Mouse (Mus musculus): ENCODE results near the gene Gck. TPM values are rescaled to one million over a fixed set of nuclear protein-coding genes. Genes with fewer than 3 reads are reported as not detected.
A peak's percentile ranks its signal among the peaks of the same experiment; 100 is the strongest.
"Not testable (repeated sequence)": the region's sequence is repeated elsewhere in the genome, so short reads cannot be mapped to it uniquely, and the experiment has no call there.

The Gck gene
- polyA plus RNA-seq, 1 experiment from 2014 or later = 2.4 TPM

DNA sequence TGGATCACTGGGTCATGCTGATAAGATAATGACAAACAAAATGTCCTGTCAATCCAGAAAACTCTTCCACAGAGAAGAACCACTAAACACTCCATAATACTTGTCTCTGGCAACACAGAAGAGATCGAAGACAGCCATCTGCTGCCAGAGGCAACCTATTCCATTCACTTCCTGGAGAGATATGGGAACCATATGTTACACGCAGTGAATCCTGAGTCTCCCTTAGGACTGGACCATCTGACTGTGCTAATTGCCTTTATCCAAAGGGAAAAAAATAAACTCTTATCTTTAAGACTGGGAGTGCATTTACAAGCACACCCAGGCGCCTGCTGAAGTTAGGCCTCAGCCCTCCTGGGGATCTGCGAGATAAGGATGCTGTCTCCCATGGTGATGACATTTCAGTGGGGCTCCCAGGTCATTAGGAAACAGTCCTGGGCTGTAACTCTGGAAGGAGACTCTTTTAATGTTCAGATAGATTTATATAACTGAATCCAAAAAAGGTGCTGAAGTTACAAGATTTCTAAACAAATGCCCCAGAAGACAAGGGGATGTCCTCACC lies 57.0 kb downstream of the Gck start:
- Histone ChIP-seq H3K27ac (no peak overlapping the region), H3K36me3 (no peaks in the 10 kb centered on the region), H3K4me3 (no peak overlapping the region), H3K27me3 (peaks cover 11% of the 10 kb centered on the region), H3K4me2 (no peak overlapping the region), H3K9ac (peak overlapping the region; percentile 40; the same call in 1 of the 2 replicates), H3K4me1 (peaks cover 38% of the 10 kb centered on the region), H3K9me3 (no peaks in the 10 kb centered on the region)
- ATAC-seq (ENCODE audit: insufficient number of reproducible peaks, insufficient read depth, low FRiP score, low TSS enrichment, low read depth) = no peak
- 34% methylated on average over 4 of the region's 4 CpGs for WGBS

DNA sequence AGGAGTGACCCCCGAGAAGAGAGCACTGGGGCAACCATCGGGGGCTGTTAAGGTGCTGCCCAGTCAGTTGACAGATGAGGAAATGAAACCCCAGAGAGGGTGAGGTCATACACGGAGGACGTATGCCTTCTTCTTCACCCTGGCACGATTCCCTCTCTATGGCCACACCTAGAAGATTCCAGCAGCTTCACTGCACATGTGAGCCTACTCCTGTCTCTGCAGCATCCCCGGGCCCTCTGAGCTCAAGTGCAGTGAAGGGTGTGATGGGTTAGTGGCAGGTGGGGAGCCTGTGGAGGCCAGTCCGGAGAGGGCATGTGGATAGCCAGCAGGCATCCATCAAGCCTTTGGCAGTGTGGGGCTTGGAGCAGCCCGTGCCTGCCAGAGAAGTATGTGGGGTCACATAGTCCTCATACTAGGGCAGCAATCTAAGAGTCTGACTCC lies 57.7 kb downstream of the Gck start:
- Histone ChIP-seq H3K4me1 (peaks cover 31% of the 10 kb centered on the region), H3K36me3 (no peaks in the 10 kb centered on the region), H3K4me2 (no peak overlapping the region), H3K27me3 (peaks cover 6% of the 10 kb centered on the region), H3K27ac (no peak overlapping the region), H3K4me3 (no peak overlapping the region), H3K9me3 (no peaks in the 10 kb centered on the region), H3K9ac (peak overlapping the region; percentile 40; the same call in 1 of the 2 replicates)
- no peak for ATAC-seq (ENCODE audit: insufficient number of reproducible peaks, insufficient read depth, low FRiP score, low TSS enrichment, low read depth)
- WGBS = 53% methylated on average over 8 of the region's 8 CpGs

GRCm38 (mm10) chr11:5888563-5888962 lies 61.3 kb downstream of the Gck start:
- Histone ChIP-seq H3K4me1 (peaks cover 25% of the 10 kb centered on the region), H3K27ac (0 out of 2 replicates have a peak overlapping the region, but pooled peaks have one; percentile 16)
- not testable (repeated sequence) for H3K27me3 ChIP-seq; H3K9ac ChIP-seq; H3K9me3 ChIP-seq; H3K36me3 ChIP-seq; H3K4me2 ChIP-seq; H3K4me3 ChIP-seq; ATAC-seq (ENCODE audit: insufficient number of reproducible peaks, insufficient read depth, low FRiP score, low TSS enrichment, low read depth)
- WGBS = 43% methylated on average over 5 of the region's 5 CpGs

GRCm38 (mm10) chr11:5887250-5887649 lies 62.6 kb downstream of the Gck start:
- Histone ChIP-seq H3K36me3 (no peaks in the 10 kb centered on the region), H3K4me1 (peaks cover 18% of the 10 kb centered on the region), H3K27ac (no peak overlapping the region), H3K9me3 (no peaks in the 10 kb centered on the region), H3K4me3 (no peak overlapping the region), H3K27me3 (no peaks in the 10 kb centered on the region), H3K4me2 (no peak overlapping the region), H3K9ac (no peak overlapping the region)
- no peak for ATAC-seq (ENCODE audit: insufficient number of reproducible peaks, insufficient read depth, low FRiP score, low TSS enrichment, low read depth)
- WGBS = 51% methylated on average over 5 of the region's 5 CpGs

DNA sequence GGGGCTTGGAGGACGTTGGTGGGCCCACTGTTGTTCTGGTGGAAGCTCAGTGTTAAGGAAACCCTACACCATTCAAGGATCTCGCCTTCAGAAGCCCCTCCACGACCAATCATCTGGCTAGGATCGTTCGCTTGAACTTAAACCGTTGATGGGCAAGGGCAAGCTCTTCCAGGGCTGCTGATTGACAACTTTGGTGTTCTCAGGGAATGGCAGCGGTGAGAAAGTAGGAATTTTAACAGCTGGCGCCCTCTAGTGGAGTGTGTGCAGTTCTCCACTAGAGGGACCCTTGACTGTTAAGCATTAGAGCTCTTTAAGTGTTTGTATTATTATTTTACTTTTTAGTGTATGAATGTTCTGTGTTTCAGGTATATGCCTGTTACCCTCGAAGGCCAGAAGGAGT lies 63.7 kb downstream of the Gck start:
- 18% methylated on average over 9 of the region's 9 CpGs for WGBS
- H3K4me3 ChIP-seq = no peak overlapping the region
- no peaks in the 10 kb centered on the region for H3K36me3 ChIP-seq
- H3K27me3 ChIP-seq = no peaks in the 10 kb centered on the region
- no peak overlapping the region for H3K27ac ChIP-seq
- no peak overlapping the region for H3K9ac ChIP-seq
- H3K4me2 ChIP-seq = no peak overlapping the region
- H3K9me3 ChIP-seq = no peaks in the 10 kb centered on the region
- no peak for ATAC-seq (ENCODE audit: insufficient number of reproducible peaks, insufficient read depth, low FRiP score, low TSS enrichment, low read depth)
- H3K4me1 ChIP-seq = peaks cover 14% of the 10 kb centered on the region

DNA sequence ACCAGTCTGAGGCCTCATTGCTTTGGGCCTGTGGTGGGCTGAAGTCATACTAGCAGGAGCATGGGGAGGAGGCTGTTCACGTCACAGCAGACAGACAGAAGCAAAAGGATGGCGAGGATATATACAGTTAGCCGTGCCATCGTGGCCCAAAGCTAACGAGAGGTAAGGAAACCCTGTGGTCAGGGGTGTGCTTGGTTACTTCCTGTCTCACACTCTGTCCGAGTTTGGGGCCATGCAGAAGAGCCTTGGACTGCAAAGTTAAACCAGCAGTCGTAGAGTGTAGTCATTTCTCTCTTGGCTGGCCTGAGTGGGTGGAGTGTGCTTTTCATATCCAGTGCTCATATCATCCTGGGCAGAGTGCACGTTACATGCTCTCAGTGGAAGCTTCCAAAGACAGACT lies 67.4 kb downstream of the Gck start:
- H3K4me2 ChIP-seq = no peak overlapping the region
- H3K36me3 ChIP-seq = no peaks in the 10 kb centered on the region; the same call in 1 of the 2 replicates
- H3K27ac ChIP-seq = no peak overlapping the region
- no peak for ATAC-seq (ENCODE audit: insufficient number of reproducible peaks, insufficient read depth, low FRiP score, low TSS enrichment, low read depth)
- no peaks in the 10 kb centered on the region for H3K9me3 ChIP-seq
- H3K4me3 ChIP-seq = no peak overlapping the region
- WGBS = 74% methylated on average over 8 of the region's 8 CpGs
- peaks cover 9% of the 10 kb centered on the region for H3K4me1 ChIP-seq
- no peaks in the 10 kb centered on the region for H3K27me3 ChIP-seq
- H3K9ac ChIP-seq = no peak overlapping the region

DNA sequence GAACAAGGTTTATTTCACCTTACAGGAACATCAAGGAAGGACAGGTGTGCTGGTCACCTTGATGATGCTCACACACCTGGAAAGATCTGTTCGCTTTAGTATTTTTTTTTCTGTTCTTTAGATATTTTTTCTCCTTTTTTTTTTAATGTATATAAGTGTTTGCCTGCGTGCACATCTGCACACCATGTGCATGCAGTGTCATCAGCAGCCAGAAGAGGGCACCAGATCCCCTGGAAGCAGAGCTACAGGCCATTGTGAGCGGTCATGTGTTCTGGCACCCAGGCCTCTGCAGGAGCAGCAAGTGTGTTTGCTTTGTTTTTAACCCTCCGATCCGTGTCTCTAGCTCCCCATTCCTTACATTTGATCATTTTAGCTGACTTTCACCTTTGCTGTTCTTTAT lies 70.0 kb downstream of the Gck start:
- no peak overlapping the region for H3K27ac ChIP-seq
- H3K9me3 ChIP-seq = no peaks in the 10 kb centered on the region
- H3K4me3 ChIP-seq = no peak overlapping the region
- ATAC-seq (ENCODE audit: insufficient number of reproducible peaks, insufficient read depth, low FRiP score, low TSS enrichment, low read depth) = no peak
- peaks cover 25% of the 10 kb centered on the region for H3K4me1 ChIP-seq
- 60% methylated on average over 5 of the region's 5 CpGs for WGBS
- no peak overlapping the region for H3K9ac ChIP-seq
- peaks cover 17% of the 10 kb centered on the region for H3K36me3 ChIP-seq
- no peak overlapping the region for H3K4me2 ChIP-seq
- no peaks in the 10 kb centered on the region for H3K27me3 ChIP-seq

- Histone ChIP-seq H3K4me3 (peak overlapping the region; percentile 66), H3K27me3 (no peaks in the 10 kb centered on the region), H3K36me3 (peaks cover 29% of the 10 kb centered on the region), H3K4me1 (peaks cover 25% of the 10 kb centered on the region), H3K4me2 (peak overlapping the region; percentile 77), H3K9ac (peak overlapping the region; percentile 82), H3K27ac (peak overlapping the region; percentile 91), H3K9me3 (no peaks in the 10 kb centered on the region)
- ATAC-seq (ENCODE audit: insufficient number of reproducible peaks, insufficient read depth, low FRiP score, low TSS enrichment, low read depth) = no peak
- WGBS = 43% methylated on average over 8 of the region's 8 CpGs
Measured at GRCm38 (mm10) chr11:5878661-5879060, 71.2 kb downstream of the Gck start.

DNA sequence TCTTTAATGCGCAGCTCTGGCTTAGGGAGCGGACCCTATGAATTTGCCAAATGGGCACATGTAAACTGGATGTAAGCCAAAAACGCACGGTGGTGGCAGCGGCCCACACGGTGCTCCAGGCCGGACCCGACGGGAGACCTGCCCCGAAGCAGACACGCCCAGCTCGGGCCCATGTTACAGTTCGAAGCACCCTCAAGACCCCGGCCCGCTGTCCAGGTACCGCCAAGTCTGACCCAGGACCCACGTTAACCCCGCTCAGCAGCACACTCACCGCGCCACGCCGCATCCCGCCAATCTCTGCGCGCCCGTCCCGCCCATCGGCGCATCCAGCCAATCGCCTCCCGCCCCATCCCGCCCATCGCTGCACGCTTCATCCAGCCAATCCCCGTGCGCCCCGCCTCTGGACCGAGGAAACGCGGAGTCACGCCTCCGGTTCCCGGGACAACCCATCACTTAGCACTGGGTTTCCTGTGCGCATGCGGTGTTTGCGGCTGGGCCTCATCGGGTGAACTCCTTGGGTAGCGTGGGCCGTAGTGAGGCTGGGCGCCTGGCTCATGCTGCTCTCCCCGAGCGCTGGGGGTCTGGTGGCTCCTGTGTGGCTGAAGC lies 71.9 kb downstream of the Gck start, which contains the start of gene Pold2:
Gene Pold2, minus strand, starts transcription at position 372 of the 606 bp plus-strand sequence.
- peak within 1 kb of the TSS; percentile 66 for H3K4me3 ChIP-seq
- no peaks in the 10 kb centered on the region for H3K9me3 ChIP-seq
- WGBS = under 1% methylated on average over 52 of the region's 52 CpGs
- no peaks in the 10 kb centered on the region for H3K27me3 ChIP-seq
- H3K4me1 ChIP-seq = peaks cover 25% of the 10 kb centered on the region
- H3K27ac ChIP-seq = peak within 1 kb of the TSS; percentile 91
- peak within 1 kb of the TSS; percentile 82 for H3K9ac ChIP-seq
- ATAC-seq (ENCODE audit: insufficient number of reproducible peaks, insufficient read depth, low FRiP score, low TSS enrichment, low read depth) = peak; percentile 96
- H3K4me2 ChIP-seq = peak within 1 kb of the TSS; percentile 77
- H3K36me3 ChIP-seq = peaks cover 36% of the 10 kb centered on the region

DNA sequence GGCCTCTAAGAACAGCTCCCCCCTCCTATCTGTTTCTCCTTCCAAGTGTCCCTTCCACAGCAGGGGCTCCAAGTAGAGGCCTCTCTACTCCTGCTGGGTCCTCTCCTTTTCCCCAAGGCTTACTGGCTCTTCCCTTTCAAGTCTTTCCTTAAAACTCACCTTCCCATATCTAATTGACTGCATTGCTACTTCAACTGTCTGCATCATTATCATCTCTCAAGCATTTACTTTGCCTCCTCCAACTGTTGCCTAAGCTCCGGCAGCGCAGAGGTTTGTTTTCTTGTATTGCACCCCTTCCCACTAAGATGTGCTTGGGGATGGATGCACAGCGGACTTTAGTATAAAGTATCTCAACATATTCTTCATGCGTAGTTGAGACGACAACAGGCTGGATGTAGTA lies 72.5 kb downstream of the Gck start:
- H3K9ac ChIP-seq = peak overlapping the region; percentile 82
- WGBS = 2% methylated on average over 5 of the region's 5 CpGs
- no peak for ATAC-seq (ENCODE audit: insufficient number of reproducible peaks, insufficient read depth, low FRiP score, low TSS enrichment, low read depth)
- peak overlapping the region; percentile 28; the same call in 1 of the 2 replicates for H3K27ac ChIP-seq
- H3K36me3 ChIP-seq = peaks cover 42% of the 10 kb centered on the region
- no peaks in the 10 kb centered on the region for H3K9me3 ChIP-seq
- H3K4me2 ChIP-seq = peak overlapping the region; percentile 77
- H3K27me3 ChIP-seq = no peaks in the 10 kb centered on the region
- H3K4me1 ChIP-seq = peaks cover 25% of the 10 kb centered on the region
- H3K4me3 ChIP-seq = peak overlapping the region; percentile 66

- H3K4me2 ChIP-seq = no peak overlapping the region
- H3K4me3 ChIP-seq = no peak overlapping the region
- WGBS = 99% methylated on average over 9 of the region's 9 CpGs
- peaks cover 84% of the 10 kb centered on the region for H3K36me3 ChIP-seq
- H3K27me3 ChIP-seq = no peaks in the 10 kb centered on the region
- peaks cover 16% of the 10 kb centered on the region for H3K4me1 ChIP-seq
- no peak overlapping the region for H3K27ac ChIP-seq
- no peak for ATAC-seq (ENCODE audit: insufficient number of reproducible peaks, insufficient read depth, low FRiP score, low TSS enrichment, low read depth)
- no peaks in the 10 kb centered on the region for H3K9me3 ChIP-seq
- no peak overlapping the region for H3K9ac ChIP-seq
Measured at GRCm38 (mm10) chr11:5873192-5873591, 76.7 kb downstream of the Gck start.

- peaks cover 89% of the 10 kb centered on the region for H3K36me3 ChIP-seq
- no peaks in the 10 kb centered on the region for H3K9me3 ChIP-seq
- H3K27me3 ChIP-seq = no peaks in the 10 kb centered on the region
- no peak overlapping the region for H3K4me3 ChIP-seq
- no peak overlapping the region for H3K4me2 ChIP-seq
- H3K27ac ChIP-seq = no peak overlapping the region
- peaks cover 16% of the 10 kb centered on the region for H3K4me1 ChIP-seq
- H3K9ac ChIP-seq = no peak overlapping the region
- 94% methylated on average over 11 of the region's 11 CpGs for WGBS
- ATAC-seq (ENCODE audit: insufficient number of reproducible peaks, insufficient read depth, low FRiP score, low TSS enrichment, low read depth) = no peak
Measured at GRCm38 (mm10) chr11:5872707-5873106, 77.2 kb downstream of the Gck start.
